Mouse (Mus musculus) gastrocnemius, postnatal 25 days (tissue): ENCODE results near the gene Rrnad1. TPM values are rescaled to one million over a fixed set of nuclear protein-coding genes. Genes with fewer than 3 reads are reported as not detected.
A peak's percentile ranks its signal among the peaks of the same experiment; 100 is the strongest.

Experiments
- DNase-seq: peaks from one replicate; pipeline ENCODE4 v3.0.0; 2022
- total RNA-seq, 2 experiments: library from RNA; stranded (reverse); gene quantifications; 1 replicate in 1 of 2; 2 replicates in 1 of 2; pipeline ENCODE4 v1.2.3; 2021

Gene Rrnad1
- total RNA-seq, 2 experiments from 2014 or later = 4.0 to 4.2 TPM

- DNase-seq = no peak
These were observed 18.9 kb upstream of the Rrnad1 start for GRCm38 (mm10) chr3:87949266-87949954.

DNA sequence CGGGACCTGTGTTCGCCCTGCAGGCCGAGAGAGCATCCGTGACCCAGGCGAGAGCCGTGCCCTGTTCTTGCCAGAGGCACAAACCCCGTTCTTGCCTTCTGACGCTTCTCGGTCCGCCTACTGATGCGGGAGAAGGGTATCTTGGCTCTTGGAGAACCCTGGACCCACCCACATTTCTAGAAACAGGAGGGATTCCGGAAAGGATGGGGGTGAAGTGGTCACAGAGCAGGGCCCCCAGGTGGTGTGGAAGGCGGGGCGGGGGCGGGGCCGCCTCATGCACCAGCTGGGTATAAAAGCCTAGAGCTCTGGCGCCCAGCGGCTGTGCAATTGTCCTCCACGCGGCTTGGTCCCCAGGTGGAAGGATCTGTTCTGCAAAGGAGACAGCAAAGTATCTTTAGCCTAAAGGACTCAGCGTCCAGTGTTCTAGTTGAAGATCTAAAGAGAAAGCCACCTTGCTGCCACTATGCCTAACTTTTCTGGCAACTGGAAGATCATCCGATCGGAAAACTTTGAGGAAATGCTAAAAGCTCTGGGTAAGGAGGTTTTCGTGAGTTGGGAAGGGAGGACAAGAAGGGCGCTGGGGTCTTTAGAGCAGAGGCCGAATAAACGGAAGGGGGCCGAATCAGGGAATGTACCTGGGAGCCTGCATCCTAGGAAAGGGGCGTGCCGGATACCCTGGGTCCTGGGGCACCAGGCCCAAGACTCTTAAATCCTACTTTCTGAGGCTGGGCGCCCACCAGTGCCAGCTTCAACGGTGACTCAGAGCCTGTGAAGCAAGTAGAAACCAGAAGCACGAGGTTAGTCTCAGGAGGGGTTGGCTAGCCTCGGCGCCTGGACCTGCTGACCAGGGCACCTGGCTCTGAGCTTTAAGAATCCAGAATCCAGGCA is 18.1 kb upstream of the Rrnad1 start, which contains the start of gene Crabp2:
Gene Crabp2 (plus strand): TSS at position 289 of the 888 bp plus-strand sequence.
- no peak for DNase-seq

- DNase-seq = no peak
These were observed 17.3 kb upstream of the Rrnad1 start for GRCm38 (mm10) chr3:87947811-87948199.

- no peak for DNase-seq
These were observed 16.7 kb upstream of the Rrnad1 start for GRCm38 (mm10) chr3:87947056-87947810.

GRCm38 (mm10) chr3:87946541-87946860 is 16.0 kb upstream of the Rrnad1 start:
- DNase-seq = no peak

DNA sequence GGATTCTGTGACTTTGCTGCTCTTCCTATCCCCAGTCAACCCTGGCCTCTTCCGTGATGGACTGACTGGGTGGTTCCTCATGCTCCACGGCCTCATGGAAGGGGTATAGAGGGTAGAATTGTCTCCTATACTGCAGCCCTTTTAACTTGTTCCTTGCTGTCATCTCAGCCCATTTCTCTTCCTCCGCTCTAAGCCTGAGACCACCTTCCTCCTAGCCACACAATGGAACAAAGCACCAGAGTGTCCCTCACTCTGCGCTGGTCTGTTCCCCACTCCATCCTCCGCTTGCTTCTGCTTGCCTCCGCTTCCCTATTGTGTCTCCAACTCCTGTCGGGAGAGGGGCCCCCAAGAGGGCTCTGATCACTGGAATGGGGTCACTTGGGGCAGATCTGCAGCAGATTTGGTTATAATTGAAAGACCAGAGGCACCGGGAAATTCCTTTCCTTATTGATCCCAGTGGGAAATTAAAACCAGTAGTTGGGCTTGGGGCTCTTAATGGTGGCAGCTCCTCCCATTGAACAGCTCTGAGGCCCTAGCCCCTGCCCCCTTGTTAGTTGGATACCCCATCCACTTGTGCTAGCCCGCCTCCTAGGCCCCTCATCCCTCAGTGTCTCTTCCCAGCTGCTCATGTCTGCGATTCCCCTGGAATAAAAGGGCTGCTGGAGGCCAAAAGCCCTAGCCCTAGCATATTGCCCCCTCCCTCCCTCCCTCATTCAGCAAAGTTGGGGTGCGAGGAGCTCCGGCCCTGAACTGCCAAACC is 15.4 kb upstream of the Rrnad1 start:
- DNase-seq = no peak

- DNase-seq = peak; percentile 42
These were observed 14.5 kb upstream of the Rrnad1 start for GRCm38 (mm10) chr3:87944838-87945600.

DNA sequence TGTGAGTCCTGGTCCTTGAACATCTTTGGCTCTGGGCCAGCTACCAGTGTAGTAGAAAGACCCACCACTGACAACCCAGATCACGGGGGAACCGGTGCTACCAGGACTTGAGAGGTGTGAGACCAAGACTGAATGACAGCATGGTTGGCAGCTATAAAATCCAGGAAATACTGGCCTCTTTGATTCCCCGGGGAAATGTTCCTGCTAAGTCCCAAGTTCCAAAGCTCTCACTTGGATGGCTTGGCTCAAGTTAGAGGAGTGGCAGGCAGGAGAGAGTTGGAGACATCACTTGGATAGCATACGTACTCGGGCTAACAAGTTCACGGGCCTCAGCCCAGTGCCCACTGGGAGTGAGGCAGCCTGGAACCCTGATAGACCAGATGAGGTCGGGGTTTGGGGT is 13.1 kb upstream of the Rrnad1 start:
- DNase-seq = no peak

DNA sequence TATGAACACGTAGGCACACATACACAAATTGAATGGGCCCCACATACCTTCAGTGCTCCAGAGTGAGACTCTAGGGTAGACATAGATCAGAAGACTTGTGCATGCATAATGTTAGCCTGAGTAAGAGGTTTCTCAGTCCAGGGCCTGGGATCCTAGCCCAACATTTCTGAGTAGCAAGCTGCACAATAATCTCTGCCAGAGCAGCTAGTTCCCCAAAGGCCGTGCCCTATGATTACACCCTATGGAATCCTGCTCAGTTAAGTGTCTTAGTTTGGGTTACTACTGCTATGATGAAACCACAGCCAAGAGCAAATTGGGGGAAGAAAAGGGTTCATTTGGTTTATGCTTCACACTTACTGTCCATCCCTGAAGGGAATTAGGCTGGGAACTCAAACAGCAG is 12.0 kb upstream of the Rrnad1 start:
- no peak for DNase-seq

GRCm38 (mm10) chr3:87940611-87941010 is 10.1 kb upstream of the Rrnad1 start:
- DNase-seq = no peak

DNA sequence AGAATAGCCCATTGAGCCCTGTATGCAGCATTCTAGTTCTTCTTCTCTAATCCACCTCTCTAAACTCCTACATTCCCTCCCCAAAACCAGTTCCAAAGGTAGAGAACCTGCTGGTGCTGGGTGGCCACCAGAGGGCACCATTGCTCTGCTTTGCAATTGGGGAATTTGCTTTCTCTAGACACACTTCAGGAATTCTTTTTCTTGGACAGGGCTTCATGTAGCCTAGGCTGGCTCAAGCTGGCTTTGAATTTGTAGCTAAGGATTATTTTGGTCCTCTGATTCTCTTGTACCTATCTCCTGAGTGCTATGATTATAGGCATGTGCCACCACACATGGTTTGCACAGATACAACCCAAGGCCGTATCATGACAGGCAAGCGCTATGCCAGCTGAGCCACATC is 5.3 kb upstream of the Rrnad1 start:
- DNase-seq = peak; percentile 37

DNA sequence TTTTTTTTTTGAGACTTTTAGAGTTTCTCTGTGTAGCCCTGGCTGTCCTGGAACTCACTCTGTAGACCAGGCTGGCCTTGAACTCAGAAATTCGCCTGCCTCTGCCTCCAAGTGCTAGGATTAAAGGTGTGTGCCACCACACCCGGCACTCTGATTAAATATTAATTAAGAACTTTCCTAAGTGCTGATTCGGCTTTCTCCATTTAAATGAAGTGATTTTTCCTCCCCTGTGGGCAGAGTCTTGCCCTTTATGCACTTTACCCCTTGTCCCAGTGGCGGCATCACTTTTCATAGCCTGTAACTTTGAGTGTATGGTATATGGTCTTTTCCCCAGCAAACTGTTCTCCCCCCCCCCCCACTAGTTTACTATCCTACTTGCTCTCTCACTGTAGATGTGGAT is 4.7 kb upstream of the Rrnad1 start:
- DNase-seq = no peak

DNA sequence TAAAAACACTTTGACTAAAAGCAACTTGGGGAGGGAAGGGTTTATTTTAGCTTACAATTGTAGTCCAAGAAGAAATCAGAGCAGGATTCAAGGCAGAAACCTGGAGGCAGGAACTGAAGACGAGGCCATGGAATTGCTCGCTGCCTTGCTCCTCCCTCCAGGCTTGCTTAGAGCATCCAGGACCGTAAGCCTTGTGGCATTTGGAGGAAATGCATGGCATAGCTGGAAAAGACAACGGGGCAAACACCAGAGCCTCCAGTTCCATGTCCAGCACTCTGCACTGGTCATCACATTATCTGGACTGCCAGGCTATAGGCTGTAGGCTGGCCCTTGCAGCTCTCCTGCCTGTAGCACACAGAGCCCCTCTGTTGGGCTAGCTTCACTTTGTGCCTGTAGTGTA is 4.0 kb upstream of the Rrnad1 start:
- no peak for DNase-seq

DNA sequence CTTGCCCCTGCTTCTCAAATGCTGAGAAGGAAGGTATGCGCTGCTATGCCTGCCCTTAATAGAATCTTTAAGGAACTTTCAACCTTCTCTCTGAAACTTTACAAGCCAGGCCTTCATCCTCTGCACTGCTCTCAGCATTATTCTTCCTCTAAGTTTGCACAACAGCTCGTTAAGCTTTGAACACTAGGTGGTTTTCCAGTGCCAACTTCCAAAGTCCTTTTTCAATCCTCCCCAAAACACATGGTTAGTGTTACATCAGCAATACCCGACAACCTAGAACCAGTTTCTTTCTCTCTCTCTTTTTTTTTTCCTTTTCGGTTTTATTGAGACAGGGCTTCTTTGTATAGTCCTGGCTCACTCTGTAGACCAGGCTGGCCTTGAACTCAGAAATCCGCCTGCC is 3.5 kb upstream of the Rrnad1 start:
- DNase-seq = no peak

DNA sequence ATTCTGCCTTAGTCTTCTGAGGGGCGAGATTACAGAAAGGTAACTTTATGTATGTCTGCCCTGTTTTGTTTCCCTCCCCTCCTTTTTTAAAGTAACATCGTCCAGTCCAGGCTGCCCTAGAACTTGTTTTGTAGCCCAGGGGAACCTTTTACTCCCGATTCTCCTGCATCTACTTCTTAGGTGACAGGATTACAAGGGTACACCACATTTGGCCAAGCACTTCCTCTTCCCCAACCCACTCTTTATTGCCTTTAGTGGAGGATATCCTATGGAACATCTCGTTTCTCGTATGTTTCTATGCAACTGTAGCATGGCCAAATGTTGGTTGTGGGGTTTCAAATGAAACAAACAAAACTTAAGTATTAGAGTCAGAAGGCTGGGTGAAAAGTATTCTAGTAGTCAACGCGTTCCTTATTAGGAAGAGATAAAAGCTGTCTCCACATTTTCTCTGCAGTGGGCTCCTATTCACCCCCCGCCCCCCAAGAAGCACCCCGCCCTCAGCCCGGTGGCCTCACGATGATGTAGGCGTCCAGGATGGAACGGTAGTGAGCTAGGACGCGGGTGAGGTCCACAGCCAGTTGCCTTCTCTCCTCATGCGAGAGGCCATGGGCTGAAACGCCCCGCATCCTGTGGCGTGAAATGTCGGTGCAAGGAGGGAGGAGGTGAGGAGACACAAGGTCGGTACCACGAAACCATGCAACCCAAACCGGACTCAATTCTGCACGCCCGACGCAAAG is 1.0 kb downstream of the Rrnad1 start:
- DNase-seq = no peak

DNA sequence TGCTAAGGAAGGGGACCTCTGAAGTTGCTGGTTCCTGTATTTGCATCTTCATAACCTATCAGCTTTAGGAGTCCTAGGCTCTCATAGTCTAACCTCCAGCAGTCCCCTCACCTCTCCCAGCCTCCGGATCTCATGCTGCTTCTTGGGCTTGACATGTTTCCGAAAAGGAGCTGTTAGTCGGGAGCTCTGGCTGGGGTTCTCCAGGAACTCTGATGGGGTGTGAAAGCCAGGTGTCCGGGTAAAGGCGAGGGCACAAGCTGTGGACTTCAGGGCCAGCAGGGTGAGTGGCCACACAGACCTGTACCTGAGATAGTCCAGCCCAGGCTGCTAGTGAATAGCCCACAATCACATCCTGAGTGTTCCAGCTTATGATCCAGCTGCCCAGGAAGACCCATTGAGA is 3.1 kb downstream of the Rrnad1 start:
- DNase-seq = no peak

- DNase-seq = no peak
These were observed 5.5 kb downstream of the Rrnad1 start for GRCm38 (mm10) chr3:87924996-87925395.

- no peak for DNase-seq
These were observed 10.1 kb downstream of the Rrnad1 start for GRCm38 (mm10) chr3:87920270-87920943.

- peak; percentile 72 for DNase-seq
These were observed 11.0 kb downstream of the Rrnad1 start, which contains the start of gene Mrpl24 for GRCm38 (mm10) chr3:87919336-87920108. Gene Mrpl24 (plus strand): TSS chr3:87919506.
